ENCODE assay signal across 11 mouse cellular contexts in genomic region chr13:85310968-85311367, GRCm38 (mm10). TPM values are rescaled to one million over a fixed set of nuclear protein-coding genes. Genes with fewer than 3 reads are reported as not detected.
DNase-seq lines count a peak whose midpoint lies in the region; ATAC-seq and TF ChIP-seq lines count a peak whose summit lies in the region.
"Had no signal": no experiment of that assay in that cellular context is flagged by ENCODE, and none has a peak within 500 bp of the region (broad histone marks: within the 10 kb centered on the region; RNA-seq: fewer than 3 reads in every experiment).

No protein-coding gene starts in this region.

- WGBS in cerebellum, adult 2 months, result 19% methylated on average over 5 of the region's 5 CpGs
- 27% methylated on average over 5 of the region's 5 CpGs for WGBS in forebrain, postnatal 0 days

- no peak overlapping the region for H3K4me2 ChIP-seq in forebrain, postnatal 0 days (ENCODE audit: low read depth)
- H3K4me2 ChIP-seq: midbrain, embryonic 12.5 days had no signal

- no peak for TF ChIP-seq POLR2A in cerebellum, adult 2 months (IDR thresholded peaks at IDR 0.05; ENCODE audit: borderline replicate concordance, insufficient read depth, low read length)

- H3K27ac ChIP-seq in cerebellum, adult 2 months (ENCODE audit: insufficient read depth, low read length), result no peak overlapping the region
- H3K27ac ChIP-seq in forebrain, postnatal 0 days (ENCODE audit: low read depth, low read length), result no peak overlapping the region
- H3K27ac ChIP-seq: midbrain, embryonic 12.5 days had no signal

- no peak overlapping the region for H3K9ac ChIP-seq in forebrain, postnatal 0 days
- H3K9ac ChIP-seq: midbrain, embryonic 12.5 days had no signal

- peak; percentile 87 for ATAC-seq in forebrain, postnatal 0 days
- ATAC-seq: Patski had no signal

- no peaks in the 10 kb centered on the region for H3K27me3 ChIP-seq in cerebellum, adult 2 months (ENCODE audit: control insufficient read depth, insufficient read depth, low read length)
- no peaks in the 10 kb centered on the region for H3K27me3 ChIP-seq in forebrain, postnatal 0 days (ENCODE audit: insufficient read depth, low read length)
- H3K27me3 ChIP-seq: midbrain, embryonic 12.5 days; Patski had no signal

- H3K36me3 ChIP-seq in forebrain, postnatal 0 days (ENCODE audit: insufficient read depth), result no peaks in the 10 kb centered on the region
- H3K36me3 ChIP-seq: midbrain, embryonic 12.5 days had no signal

- H3K4me3 ChIP-seq in cerebellum, adult 2 months (replicated peaks; ENCODE audit: insufficient read depth, low read depth, low read length), result no peak overlapping the region
- no peak overlapping the region for H3K4me3 ChIP-seq in forebrain, postnatal 0 days (ENCODE audit: low read depth, low read length)
- H3K4me3 ChIP-seq: midbrain, embryonic 12.5 days had no signal

- H3K4me1 ChIP-seq in cerebellum, adult 2 months (ENCODE audit: control insufficient read depth, insufficient read depth, low read length), result no peaks in the 10 kb centered on the region
- H3K4me1 ChIP-seq in forebrain, postnatal 0 days (ENCODE audit: insufficient read depth), result no peaks in the 10 kb centered on the region
- H3K4me1 ChIP-seq: midbrain, embryonic 12.5 days had no signal

- no peaks in the 10 kb centered on the region for H3K9me3 ChIP-seq in forebrain, postnatal 0 days (ENCODE audit: low read length)
- H3K9me3 ChIP-seq: midbrain, embryonic 12.5 days had no signal

- peak; percentile 42 for DNase-seq in left cerebral cortex, adult 11 months (ENCODE audit: low spot score)
- no peak for DNase-seq in left cerebral cortex, postnatal 4 days
- DNase-seq in cerebellum, adult 2 months, result peak; percentile 32 to 81
- DNase-seq in forebrain, postnatal 0 days, result peak; percentile 73
- peak; percentile 16 for DNase-seq in mesoderm, embryonic 11.5 days (ENCODE audit: low read depth, low spot score)
- DNase-seq in B cell, adult 2 months, result no peak
- DNase-seq in Muller cell, postnatal 12 days (ENCODE audit: inconsistent ontology term), result no peak
- DNase-seq: heart, postnatal 36 days; liver had no signal

- TF ChIP-seq CTCF in cerebellum, adult 2 months (IDR thresholded peaks at IDR 0.05; ENCODE audit: borderline replicate concordance, insufficient read depth, low read depth, low read length), result no peak
- TF ChIP-seq CTCF in forebrain, postnatal 0 days (IDR thresholded peaks at IDR 0.05; ENCODE audit: low read depth), result no peak

- intact Hi-C loops in left cerebral cortex, postnatal 4 days (cut with DNase I), result no loop called here

RNA-seq across cellular contexts. Expression of gene Rasa1, which starts 22.0 kb away (rescaled TPM):
- total RNA-seq in left cerebral cortex, postnatal 4 days (2021), result 10 to 100 TPM; 94.3 to 99.6 TPM
- polyA plus RNA-seq in cerebellum, adult 2 months (2012; rRNA removed), result 40.9 and 43.8 TPM in 2 replicates
- 97.3 and 123 TPM in 2 replicates for total RNA-seq in forebrain, postnatal 0 days (2014; rRNA removed)
- polyA plus RNA-seq in forebrain, postnatal 0 days (2015; fragmentation: Nextera tagmentation; extraction: Ambion mirVana), result 33.2 and 44.1 TPM in 2 replicates

Comparison
In these comparisons a context has a peak if more than half of its experiments do, and no peak if none do; other contexts are left out.
1. DNase-seq: peak in left cerebral cortex, adult 11 months (single experiment), cerebellum, adult 2 months (2 of 2), forebrain, postnatal 0 days (single experiment) and mesoderm, embryonic 11.5 days (single experiment); none in left cerebral cortex, postnatal 4 days (single experiment), B cell, adult 2 months (0 of 2) and Muller cell, postnatal 12 days (single experiment).